Mouse (Mus musculus) embryo, embryonic 10.5 days (tissue): ENCODE measurements around the gene Olfr538.
"Not testable (repeated sequence)": the region's sequence is repeated elsewhere in the genome, so short reads cannot be mapped to it uniquely, and the experiment has no call there.

Source experiments
- DNase-seq: peaks from one replicate; pipeline ENCODE4 v3.0.0-alpha.2; 2015; ENCODE audit warnings: low spot score

Gene Olfr538

DNA sequence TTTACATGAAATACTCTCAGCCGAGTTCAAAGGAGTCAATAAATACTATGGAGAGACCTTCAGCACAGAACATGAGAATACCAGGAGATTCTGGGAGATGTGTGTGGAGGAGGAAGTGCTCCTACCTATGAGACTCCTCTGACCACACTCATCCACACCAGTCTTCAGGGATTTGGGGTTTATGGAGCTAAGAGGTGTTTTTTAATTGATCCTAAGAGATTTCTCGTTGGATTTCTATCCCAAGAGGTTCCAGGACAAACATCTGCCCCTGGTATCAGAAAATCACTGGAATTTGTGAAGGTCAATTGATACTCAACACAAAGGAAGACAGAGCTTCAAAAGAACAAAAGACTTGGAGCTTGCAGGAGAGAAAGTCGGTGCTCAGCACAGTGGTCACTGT is at the start of gene Olfr538:
Olfr538 (plus strand) TSS at position 301 of the 400 bp plus-strand sequence.
- no peak for DNase-seq

DNA sequence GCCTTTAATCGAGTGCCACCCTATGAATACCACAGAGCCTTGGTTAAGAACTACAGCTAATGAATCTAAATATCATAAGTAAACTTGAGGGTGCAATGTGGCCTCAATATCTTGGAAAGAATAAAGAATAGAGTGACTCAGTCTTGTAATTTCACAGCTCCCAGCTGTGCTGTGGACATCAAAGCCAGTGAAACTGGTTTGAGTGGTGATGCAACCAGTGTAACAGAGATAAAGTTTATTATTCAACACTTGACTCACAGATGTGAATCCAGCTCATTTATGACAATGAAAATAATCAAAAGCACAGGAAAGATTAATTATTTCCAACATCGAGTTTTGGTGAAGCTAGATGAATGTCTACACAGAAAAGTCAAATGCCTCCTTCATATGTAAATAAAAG is 27.9 kb upstream of the Olfr538 start:
- no peak for DNase-seq

DNA sequence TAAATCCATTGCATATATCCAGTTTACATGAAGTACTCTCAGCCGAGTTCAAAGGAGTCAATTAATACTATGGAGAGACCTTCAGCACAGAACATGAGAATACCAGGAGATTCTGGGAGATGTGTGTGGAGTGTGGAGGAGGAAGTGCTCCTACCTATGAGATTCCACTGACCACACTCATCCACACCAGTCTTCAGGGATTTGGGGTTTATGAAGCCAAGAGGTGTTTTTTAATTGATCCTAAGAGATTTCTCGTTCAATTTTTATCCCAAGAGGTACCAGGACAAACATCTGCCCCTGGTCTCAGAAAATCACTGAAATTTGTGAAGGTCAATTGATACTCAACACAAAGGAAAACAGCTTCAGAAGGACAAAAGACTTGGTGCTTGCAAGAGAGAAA is 33.3 kb downstream of the Olfr538 start, which contains the start of gene Olfr46:
Olfr46 (plus strand) TSS at position 301 of the 400 bp plus-strand sequence.
- not testable (repeated sequence) for DNase-seq
